Comparison of ENCODE assay signal across 15 mouse cellular contexts in the genomic region with DNA sequence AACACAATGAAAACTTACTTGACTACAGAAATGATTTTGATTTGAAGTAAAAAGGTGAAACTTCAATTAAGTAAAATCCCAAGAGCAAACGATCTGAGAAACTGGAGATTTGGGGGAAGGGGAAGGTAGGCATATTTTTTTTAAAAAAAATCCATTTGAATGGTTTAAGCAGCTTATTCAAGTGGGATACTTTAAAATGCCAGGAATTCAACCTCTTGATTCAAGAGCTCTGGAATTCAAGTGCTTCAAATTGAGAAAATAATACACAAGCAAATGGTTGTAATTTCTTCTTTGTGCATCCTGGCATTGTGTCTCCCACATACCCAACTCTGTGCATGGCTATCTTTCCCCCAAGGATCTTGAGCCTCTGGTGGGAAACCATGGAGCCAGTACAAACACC.
"Had no signal": no experiment of that assay in that cellular context is flagged by ENCODE, and none has a peak within 500 bp of the region (broad histone marks: within the 10 kb centered on the region; RNA-seq: fewer than 3 reads in every experiment).

No protein-coding gene starts in this region.

- ATAC-seq: intestine, embryonic 16.5 days; liver, postnatal 0 days had no signal

- H3K36me3 ChIP-seq: limb, embryonic 12.5 days had no signal

- H3K4me3 ChIP-seq: limb, embryonic 12.5 days; limb, embryonic 15.5 days had no signal

- H3K4me2 ChIP-seq: limb, embryonic 12.5 days; limb, embryonic 15.5 days; liver, embryonic 11.5 days; midbrain, embryonic 11.5 days had no signal

- H3K9ac ChIP-seq: limb, embryonic 12.5 days; limb, embryonic 15.5 days; liver, embryonic 14.5 days; liver, postnatal 0 days had no signal

- H3K9me3 ChIP-seq: limb, embryonic 12.5 days; limb, embryonic 15.5 days had no signal

- H3K27ac ChIP-seq: limb, embryonic 12.5 days; limb, embryonic 15.5 days; liver, embryonic 14.5 days; stomach, postnatal 0 days had no signal

- DNase-seq: kidney, postnatal 14 days; kidney, postnatal 4 days; left cerebral cortex, postnatal 4 days; liver, postnatal 0 days; midbrain, embryonic 14.5 days; thymus, adult 2 months; thymus, postnatal 14 days; thymus, postnatal 4 days had no signal

- H3K27me3 ChIP-seq: limb, embryonic 12.5 days; limb, embryonic 15.5 days had no signal
